Mouse (Mus musculus) cerebellum, postnatal 10 days (tissue): Measurements from ENCODE around the gene Plxnb1.
A peak's percentile ranks its signal among the peaks of the same experiment; 100 is the strongest.

ENCODE experiments used
- DNase-seq, 2 experiments: peaks; one replicate each; pipeline ENCODE4 v3.0.0; 2021; ENCODE audit warnings: mixed read lengths in 2 of 2

The Plxnb1 gene

DNA sequence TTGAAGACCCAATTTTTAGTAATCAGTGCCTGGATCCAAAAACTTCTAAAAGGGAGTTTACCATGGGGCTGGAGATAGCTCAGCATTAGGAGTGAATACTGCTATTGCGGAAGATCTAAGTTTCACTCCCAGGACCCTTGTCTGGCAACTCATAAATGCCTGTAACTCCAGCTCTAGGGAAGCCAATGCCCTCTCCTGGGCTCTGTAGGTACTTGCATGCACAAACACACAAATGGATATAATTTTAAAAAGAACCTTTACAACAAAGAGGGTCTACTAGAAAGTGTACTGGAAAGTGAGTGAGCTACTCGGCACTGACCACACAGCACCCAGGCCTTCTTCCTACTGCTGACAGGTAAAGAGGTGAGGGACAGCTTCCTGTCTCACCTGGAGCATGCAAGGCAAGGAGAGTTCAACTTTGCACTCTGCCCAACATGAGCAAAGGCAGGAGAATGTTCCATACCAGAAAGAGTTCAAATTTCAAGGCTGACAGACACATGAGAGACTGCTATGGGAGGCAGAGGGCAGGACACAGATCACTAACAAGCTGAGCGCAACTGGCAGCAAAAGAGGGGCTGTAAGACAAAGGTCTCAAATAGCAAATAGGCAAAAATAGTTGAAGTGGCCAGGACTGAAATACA is 27.0 kb upstream of the Plxnb1 start:
- DNase-seq: no peak

DNA sequence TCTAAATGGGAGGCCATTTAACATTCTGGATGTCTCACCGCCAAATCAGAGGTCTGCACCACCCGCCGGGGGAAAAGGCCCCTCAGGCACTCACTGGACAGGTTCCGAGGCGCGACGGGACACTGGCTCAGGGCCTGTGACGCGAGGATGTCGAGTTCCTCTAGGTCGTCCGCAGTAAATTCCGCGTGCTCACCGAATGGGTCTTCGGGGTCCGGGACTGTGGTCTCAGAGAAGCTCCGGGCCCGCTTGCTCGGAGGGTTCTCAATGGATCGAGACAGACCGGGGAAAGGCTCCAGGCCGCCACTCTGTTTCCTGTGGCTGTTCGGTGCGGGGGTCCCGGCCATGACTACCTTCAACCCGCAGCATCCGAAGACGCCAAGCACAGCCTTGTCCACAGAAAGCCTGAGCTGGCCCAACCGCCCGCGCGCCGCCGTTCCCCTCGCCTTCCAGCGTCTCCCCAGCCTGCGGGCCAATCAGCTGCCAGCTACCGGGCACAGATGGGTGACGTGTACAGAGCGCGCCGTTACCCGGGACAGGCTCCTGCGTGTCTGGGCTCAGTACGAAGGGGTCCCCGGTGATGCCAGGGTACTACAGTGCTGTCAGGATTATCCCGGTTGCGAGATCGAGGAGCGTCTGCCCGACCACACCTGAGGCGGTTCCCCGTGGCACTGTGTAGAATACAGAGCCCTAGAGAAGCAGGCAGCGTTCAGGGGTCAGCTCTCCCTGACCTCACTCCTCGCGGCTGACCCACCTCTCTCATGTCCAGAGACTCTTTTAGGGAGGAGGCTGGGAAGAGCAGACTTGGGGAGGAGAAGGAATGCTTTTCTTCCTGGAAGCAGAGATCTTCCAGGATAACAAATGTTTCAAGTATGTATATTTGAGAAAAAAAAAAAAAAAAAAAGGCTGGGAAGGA is 21.3 kb upstream of the Plxnb1 start, which contains the start of gene Atrip:
TSS of gene Atrip (minus strand) at position 464 of the 913 bp plus-strand sequence.
- DNase-seq: peak; percentile 96 to 98

- no peak for DNase-seq
These were observed 14.7 kb upstream of the Plxnb1 start for GRCm38 (mm10) chr9:109080516-109080915.

- DNase-seq: no peak
These were observed 13.5 kb upstream of the Plxnb1 start for GRCm38 (mm10) chr9:109081749-109082123.

GRCm38 (mm10) chr9:109082124-109082800 is 12.9 kb upstream of the Plxnb1 start, which contains the start of the genes Ccdc51 and Tma7:
Gene Ccdc51 (plus strand): TSS chr9:109082493.
Gene Tma7 (minus strand): TSS chr9:109082587.
- peak; percentile 90 to 93 for DNase-seq

- DNase-seq: no peak
These were observed 10.3 kb upstream of the Plxnb1 start for GRCm38 (mm10) chr9:109084922-109085321.

- peak; percentile 83 to 89 for DNase-seq
These were observed 7.2 kb upstream of the Plxnb1 start for GRCm38 (mm10) chr9:109087987-109088386.

- no peak for DNase-seq
These were observed 4.7 kb upstream of the Plxnb1 start for GRCm38 (mm10) chr9:109090446-109090845.

GRCm38 (mm10) chr9:109091802-109092201 is 3.4 kb upstream of the Plxnb1 start:
- DNase-seq: no peak

GRCm38 (mm10) chr9:109092799-109093198 is 2.4 kb upstream of the Plxnb1 start:
- no peak for DNase-seq

DNA sequence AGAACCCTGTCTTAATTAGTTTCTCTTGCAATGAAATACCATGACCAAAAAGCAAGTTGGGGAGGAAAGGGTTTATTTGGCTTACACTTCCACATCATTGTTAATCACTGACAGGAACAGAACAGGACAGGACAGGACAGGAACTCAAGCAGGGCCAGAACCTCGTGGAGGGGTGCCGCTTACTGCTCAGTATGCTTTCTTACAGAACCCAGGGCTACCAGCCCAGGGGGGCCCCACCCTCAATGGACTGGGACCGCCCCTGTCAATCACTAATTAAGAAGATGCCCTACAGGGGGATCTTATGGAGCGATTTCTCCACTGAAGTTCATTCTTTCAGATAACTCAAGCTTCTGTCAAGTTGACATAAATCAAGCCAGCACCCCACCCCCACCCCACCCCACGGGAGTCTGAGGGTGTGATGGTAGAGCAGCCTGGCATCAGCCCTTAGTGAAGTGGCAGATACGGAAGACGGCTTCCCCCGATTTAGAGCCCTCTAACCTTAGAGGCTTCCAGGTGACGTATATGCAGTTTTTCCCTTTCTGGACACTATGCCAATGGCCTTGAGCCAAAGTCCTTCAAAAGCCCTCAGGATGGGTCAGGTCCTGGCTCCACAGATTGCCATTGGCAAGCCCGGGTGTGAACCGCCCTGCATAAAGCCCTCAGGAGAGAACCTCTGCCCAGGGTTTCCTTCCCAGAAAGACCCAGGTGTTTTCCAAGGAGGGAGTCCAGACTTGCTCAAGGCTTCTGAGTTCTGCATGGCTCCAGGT is 1.2 kb upstream of the Plxnb1 start:
- peak; percentile 51 to 57 for DNase-seq

DNA sequence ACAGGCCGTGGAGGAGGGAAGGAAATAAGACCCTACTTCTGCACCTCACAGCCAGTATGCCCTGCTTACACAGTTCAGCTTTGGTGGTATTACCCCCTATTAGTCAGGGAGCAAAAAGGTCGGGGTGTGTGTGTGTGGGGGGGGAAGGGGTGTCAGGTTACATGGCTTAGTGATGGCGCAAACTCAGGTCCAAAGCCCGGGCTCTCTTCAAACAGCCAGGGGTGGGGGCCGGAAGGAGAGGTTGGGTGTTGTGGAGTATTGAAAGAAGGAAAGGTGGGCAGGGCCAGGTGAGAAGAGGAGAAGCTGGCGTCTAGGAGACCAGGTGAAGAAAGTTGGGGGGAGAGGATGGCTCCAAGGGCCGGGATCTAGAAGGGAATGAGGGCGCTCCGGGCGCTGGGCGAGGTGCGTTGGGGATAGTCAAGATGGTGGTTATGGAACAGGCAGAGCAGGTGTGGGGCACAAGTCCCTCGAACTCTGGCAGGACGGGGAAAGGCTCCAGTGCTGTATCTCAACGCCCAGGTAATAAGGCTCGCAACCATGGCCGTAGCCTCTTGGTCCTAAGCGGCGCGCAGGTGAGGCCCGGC is 544 bp upstream of the Plxnb1 start:
- DNase-seq: no peak

- peak; percentile 53 to 57 for DNase-seq
These were observed 1.1 kb downstream of the Plxnb1 start for GRCm38 (mm10) chr9:109096251-109096661.

DNA sequence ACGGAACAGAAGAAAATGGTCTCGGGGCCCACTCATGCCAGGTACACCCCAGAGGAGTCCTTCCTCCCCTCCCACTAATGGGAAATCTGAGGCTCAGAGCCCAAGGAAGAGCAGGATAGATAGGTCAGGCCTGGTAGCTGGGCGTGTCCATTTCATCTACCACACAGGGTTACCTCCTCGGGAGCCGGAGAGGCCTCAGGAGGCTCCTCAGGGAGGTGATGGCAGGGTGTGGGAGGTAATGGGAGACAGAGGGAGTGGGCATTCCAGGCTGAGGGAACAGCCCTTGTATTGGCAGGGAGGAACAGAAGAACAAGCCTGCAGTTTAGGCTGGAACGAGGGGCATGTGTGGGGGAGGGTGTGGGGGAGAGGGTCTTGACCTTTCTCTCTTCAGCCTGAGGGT is 1.7 kb downstream of the Plxnb1 start:
- DNase-seq: no peak

DNA sequence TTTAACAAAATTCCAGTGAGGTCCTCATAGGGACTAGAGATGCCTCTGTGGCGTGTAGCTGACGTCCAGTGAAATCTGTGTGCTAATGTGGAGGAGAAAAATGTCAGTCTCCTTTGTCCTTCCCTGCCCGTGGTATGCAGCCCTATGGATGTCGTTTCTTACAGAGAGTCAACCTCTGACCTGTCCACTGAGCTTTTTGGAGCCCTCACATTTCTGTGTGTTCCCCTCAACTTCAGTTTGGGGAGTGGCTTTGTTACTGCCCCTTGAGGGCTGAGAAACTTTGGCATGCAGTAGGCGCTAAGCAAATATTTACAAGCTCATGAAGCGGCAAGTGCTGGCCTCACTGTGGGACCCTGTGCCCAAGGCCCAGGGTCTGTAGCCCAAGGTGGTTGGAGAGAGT is 2.1 kb downstream of the Plxnb1 start:
- no peak for DNase-seq

DNA sequence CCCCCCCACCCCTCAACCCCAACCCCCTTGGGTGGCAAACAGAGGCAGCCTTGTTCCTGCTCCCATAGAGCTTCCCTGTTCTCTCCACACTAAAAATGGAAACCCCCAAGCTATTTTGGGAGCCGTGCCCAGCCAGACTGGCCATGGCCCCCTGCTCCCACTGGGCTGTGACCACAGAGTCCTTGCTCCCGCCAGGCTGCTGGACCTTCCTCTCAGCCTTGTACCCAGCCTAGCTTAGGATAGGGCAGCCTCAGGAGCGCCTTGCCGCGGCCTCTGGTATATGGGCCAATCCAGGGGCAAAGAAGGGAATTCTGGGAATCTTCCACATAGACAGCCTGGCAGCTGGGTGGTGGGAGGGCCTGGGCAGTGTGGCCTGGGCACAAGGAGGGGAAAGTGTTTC is 2.6 kb downstream of the Plxnb1 start:
- peak; percentile 68 to 80 for DNase-seq

DNA sequence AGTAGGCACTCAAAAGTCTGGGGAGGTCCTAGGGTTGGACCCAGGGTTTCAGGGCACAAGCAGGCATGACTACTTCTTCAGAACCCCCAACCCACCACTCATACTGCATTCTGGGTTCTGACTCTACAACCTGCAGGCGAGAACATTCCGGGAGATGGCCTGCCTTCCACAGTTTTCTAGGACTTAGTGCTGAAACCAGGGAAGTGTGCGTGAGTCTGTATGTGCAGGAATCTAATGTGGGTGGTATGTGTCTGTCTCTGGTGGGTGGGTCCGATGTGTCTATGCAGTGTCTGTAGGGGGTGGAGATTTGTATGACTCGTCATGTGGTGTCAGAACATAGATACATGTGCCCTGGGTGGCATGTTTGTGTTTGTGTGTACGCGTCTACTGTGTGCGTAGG is 3.2 kb downstream of the Plxnb1 start:
- DNase-seq: no peak

GRCm38 (mm10) chr9:109098969-109099368 is 3.8 kb downstream of the Plxnb1 start:
- DNase-seq: peak; percentile 47 to 70

DNA sequence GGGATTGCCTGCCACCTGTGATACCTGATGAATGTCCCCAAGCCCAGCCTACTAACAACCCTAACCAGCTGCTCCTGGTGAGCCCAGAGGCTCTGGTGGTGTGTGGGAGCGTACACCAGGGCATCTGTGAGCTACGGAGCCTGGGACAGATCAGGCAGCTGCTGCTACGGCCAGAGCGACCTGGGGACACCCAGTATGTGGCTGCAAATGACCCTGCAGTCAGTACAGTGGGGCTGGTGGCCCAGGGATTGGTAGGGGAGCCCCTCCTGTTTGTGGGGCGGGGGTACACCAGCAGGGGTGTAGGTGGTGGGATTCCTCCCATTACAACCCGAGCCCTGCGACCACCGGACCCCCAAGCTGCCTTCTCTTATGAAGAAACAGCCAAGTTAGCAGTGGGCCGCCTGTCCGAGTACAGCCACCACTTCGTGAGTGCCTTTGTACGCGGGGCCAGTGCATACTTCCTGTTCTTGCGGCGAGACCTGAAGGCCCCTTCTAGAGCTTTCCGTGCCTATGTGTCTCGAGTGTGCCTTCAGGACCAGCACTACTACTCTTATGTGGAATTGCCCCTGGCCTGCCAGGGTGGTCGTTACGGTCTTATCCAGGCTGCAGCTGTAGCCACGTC is 5.2 kb downstream of the Plxnb1 start:
- no peak for DNase-seq

DNA sequence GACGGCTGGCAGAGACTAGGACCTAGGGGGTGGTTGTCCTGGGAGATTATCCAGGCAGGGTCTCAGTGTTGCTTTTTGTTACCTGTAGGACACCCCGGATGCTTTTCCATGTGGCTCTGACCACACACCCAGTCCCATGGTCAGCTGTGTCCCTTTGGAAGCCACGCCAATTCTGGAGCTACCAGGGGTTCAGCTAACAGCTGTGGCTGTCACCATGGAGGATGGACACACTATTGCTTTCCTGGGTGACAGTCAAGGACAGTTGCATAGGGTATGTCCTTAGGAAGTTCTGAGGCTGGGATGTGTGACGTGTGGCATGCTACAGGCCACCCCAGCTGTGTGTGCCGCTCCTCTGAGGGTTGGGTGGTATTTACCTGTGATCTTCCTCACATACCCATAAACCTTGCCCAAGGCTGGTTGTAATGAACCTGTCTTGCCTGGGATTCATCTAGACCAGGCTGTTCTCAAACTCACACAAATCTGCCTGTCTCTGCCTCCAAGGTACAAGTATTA is 6.8 kb downstream of the Plxnb1 start:
- DNase-seq: no peak

- no peak for DNase-seq
These were observed 7.4 kb downstream of the Plxnb1 start for GRCm38 (mm10) chr9:109102541-109102940.
